Mouse (Mus musculus): ENCODE results near the gene Plagl1. TPM values are rescaled to one million over a fixed set of nuclear protein-coding genes. Genes with fewer than 3 reads are reported as not detected.

Gene Plagl1
- polyA plus RNA-seq, 1 experiment from 2014 or later, result 277 TPM

DNA sequence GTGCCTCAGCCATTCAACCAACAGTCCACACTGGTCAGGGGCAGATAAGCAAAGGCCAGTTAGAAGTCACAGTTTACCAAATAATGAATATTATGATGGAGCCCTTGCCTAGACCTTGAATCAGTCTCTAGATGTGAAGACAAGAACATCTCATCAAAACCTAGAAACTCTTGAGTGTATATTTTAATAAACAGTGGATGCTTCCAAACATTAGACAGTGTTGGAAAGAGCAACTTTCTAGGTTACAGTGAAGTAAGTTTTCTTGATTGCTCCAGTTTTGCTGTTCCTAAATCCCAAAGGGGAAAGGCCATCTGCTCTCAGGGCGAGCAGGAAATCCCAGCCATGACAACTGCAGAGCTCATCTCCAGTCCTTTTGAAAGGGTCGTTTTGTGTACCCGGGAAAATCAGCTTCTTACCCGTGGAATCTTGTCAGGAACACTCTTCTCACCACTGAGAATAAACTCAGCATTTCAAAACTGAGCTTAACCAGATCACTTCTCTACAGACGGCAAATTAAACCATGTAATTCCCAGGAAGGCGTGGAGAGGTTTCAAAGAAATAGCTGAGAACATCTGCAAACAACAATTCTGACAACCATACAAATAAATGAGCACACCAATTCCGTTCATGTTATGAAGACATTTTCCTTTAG lies 117.8 kb downstream of the Plagl1 start, which contains the start of gene Zc2hc1b:
Gene Zc2hc1b (minus strand): TSS at position 51 of the 652 bp plus-strand sequence.
- no peaks in the 10 kb centered on the region; the same call in 1 of the 2 replicates for H3K4me1 ChIP-seq (ENCODE audit: control insufficient read depth, insufficient read depth, low read length)
- no peak within 1 kb of the TSS for H3K27ac ChIP-seq (ENCODE audit: low read depth, low read length)
- no peaks in the 10 kb centered on the region for H3K9me3 ChIP-seq (replicated peaks; ENCODE audit: control insufficient read depth, low read length)
- no peak within 1 kb of the TSS for H3K9ac ChIP-seq (ENCODE audit: low read depth, low read length)
- H3K27me3 ChIP-seq (ENCODE audit: control insufficient read depth, insufficient read depth, low read length), result no peaks in the 10 kb centered on the region
- no peak within 1 kb of the TSS for H3K4me3 ChIP-seq (ENCODE audit: low read depth, low read length)
- peaks cover 52% of the 10 kb centered on the region for H3K36me3 ChIP-seq (ENCODE audit: control insufficient read depth, insufficient read depth, low read length)
- H3K4me2 ChIP-seq, result no peak within 1 kb of the TSS
- WGBS (ENCODE audit: insufficient replicate concordance), result 74% methylated on average over 7 of the region's 7 CpGs
- ATAC-seq (replicated peaks; ENCODE audit: insufficient number of reproducible peaks, low FRiP score, low TSS enrichment), result no peak

DNA sequence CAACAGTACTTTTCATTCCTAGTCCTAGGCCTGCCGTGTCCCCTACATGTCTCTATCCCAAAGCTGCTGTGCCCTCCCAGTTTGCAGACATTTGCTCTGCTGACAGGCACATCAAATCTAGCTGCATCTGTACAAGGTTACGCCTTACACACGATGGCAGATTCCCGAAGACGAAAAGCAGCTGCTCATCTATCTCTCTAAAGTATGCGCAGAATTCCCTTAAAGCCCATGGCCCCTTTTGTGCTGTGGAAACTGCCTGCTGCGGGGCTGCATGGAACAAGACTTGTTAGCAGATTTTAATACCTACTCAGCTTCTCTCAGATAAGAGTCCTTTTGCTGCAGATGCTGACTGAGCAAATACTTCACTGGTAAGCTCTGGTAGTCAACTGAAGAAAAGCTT lies 119.9 kb downstream of the Plagl1 start:
- ATAC-seq (replicated peaks; ENCODE audit: insufficient number of reproducible peaks, low FRiP score, low TSS enrichment), result no peak
- peaks cover 3% of the 10 kb centered on the region; the same call in 1 of the 2 replicates for H3K4me1 ChIP-seq (ENCODE audit: control insufficient read depth, insufficient read depth, low read length)
- H3K36me3 ChIP-seq (ENCODE audit: control insufficient read depth, insufficient read depth, low read length), result peaks cover 52% of the 10 kb centered on the region
- no peak overlapping the region for H3K4me3 ChIP-seq (ENCODE audit: low read depth, low read length)
- no peak overlapping the region for H3K9ac ChIP-seq (ENCODE audit: low read depth, low read length)
- H3K9me3 ChIP-seq (replicated peaks; ENCODE audit: control insufficient read depth, low read length), result no peaks in the 10 kb centered on the region
- H3K27ac ChIP-seq (ENCODE audit: low read depth, low read length), result peak overlapping the region; percentile 24; the same call in 1 of the 2 replicates
- H3K4me2 ChIP-seq, result no peak overlapping the region
- H3K27me3 ChIP-seq (ENCODE audit: control insufficient read depth, insufficient read depth, low read length), result no peaks in the 10 kb centered on the region
- WGBS (ENCODE audit: insufficient replicate concordance), result 57% methylated on average over 7 of the region's 7 CpGs

Other genes starting within 250 kb of the Plagl1 start
- 47.3 and 68.5 TPM in 2 replicates for gene Utrn, start 191.1 kb upstream of the Plagl1 start, polyA plus RNA-seq (2014; fragmentation: Nextera tagmentation; extraction: Ambion mirVana)
- 5.3 and 5.5 TPM in 2 replicates for gene Stx11, start 96.2 kb upstream of the Plagl1 start, polyA plus RNA-seq (2014; fragmentation: Nextera tagmentation; extraction: Ambion mirVana)
- gene Sf3b5, start 55.2 kb upstream of the Plagl1 start, polyA plus RNA-seq (2014; fragmentation: Nextera tagmentation; extraction: Ambion mirVana), result 37.6 and 37.9 TPM in 2 replicates
- gene Zc2hc1b, start 117.5 kb downstream of the Plagl1 start, polyA plus RNA-seq (2014; fragmentation: Nextera tagmentation; extraction: Ambion mirVana), result not detected in 2 replicates
- 60.0 and 65.2 TPM in 2 replicates for gene Ltv1, start 132.7 kb downstream of the Plagl1 start, polyA plus RNA-seq (2014; fragmentation: Nextera tagmentation; extraction: Ambion mirVana)

All from heart, embryonic 11.5 days (tissue).